Mouse (Mus musculus): ENCODE measurements around the gene Fktn.
"Not testable (repeated sequence)": the region's sequence is repeated elsewhere in the genome, so short reads cannot be mapped to it uniquely, and the experiment has no call there.

GRCm38 (mm10) chr4:53726100-53726499, 12.3 kb downstream of the Fktn start:
- TF ChIP-seq CTCF (IDR thresholded peaks at IDR 0.05; ENCODE audit: extremely low read depth, insufficient read depth, insufficient read length, insufficient replicate concordance); POLR2A (IDR thresholded peaks at IDR 0.05; ENCODE audit: low read depth, low read length): not testable (repeated sequence)

Measured in spleen, adult 2 months (tissue).